Mouse (Mus musculus): ENCODE results near the gene Pogk. TPM values are rescaled to one million over a fixed set of nuclear protein-coding genes. Genes with fewer than 3 reads are reported as not detected.

Gene Pogk
- total RNA-seq, 1 experiment from 2014 or later, result 31.5 TPM

DNA sequence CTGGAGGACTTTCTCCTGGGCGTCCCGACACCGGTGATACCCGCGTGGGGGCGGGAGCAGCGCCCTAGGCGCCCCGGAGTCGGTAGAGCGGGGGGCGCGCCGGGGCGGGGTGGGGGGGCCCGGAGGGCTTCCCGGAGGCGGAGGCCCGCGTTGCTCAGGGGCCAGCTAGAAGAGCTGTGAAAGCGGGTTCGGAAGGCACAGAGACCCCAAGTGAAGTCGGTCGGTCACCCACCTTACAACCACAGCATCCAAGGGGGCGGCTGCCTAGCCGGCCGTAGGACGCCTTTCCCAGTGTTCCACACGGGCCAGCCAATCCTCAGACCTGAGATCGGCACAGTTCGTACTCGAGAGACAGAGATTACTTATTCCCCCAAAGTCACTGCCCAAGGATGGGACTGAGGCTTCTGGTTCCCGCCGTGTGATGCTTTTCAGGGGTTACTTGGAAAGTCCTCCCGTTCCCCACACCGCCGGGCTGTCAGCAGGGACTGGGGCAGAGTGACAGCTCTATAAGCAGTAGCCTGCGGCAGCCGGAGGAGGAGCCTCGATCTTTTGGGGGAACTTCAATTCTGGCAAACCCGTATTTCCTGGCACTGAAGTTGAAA is 29.9 kb downstream of the Pogk start:
- DNase-seq, result peak; percentile 72

DNA sequence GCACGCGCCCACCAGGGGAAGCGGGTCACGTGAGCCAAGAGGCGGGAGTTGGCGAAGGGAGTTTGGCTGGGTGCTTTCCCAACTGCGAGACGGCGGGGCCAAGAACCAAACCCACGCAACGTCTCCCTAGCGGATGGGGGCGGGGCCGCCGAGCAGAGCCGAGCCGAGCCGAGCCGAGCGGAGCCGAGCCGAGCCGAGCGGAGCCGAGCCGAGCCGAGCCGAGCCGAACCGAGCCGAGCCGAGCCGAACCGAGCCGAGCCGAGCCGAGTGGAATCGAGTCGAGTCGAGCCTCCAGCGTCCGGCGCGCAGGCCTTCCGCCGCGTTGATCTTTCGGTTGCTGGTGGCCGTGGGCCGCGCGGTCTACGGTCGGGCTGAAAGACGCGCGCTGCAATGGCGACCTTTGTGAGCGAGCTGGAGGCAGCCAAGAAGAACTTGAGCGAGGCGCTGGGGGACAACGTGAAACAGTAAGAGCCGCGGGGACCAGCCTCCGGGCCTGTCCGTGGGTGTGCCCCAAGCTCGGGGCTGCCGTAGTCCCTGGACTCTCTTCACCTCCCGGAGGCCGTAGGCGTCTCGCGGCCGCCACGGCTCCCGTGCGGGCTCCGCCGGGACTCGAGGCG is 30.5 kb downstream of the Pogk start, which contains the start of gene Tada1:
Tada1 (plus strand) TSS at position 85 of the 617 bp plus-strand sequence.
- DNase-seq, result peak; percentile 94

DNA sequence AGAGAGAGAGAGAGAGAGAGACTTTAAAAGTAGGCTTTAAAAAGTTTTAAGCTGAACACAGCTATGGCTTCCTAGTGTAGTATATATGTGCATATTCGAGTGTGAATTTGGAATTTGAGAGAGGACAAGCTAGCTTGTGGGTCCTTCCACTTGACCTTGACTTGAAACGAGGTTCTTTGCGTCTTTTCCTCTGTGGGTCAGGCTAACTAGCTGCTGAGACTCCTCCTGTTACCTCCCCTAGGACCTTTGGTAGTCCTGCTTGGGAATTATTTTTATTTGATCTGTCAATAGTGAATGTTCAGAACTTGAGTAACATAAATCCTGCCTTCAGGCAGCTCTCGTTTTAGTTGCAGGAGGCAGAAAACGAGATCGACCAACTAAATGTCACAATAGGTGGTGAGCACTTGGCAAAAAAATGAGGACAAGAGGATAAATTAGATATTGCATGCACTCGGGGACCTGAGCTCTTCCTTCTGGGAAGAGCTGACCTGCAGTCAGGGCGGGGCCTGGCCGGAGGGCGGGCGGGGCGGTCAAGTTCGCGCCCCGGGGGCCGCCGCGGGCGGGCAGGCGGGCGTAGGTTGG is 31.1 kb downstream of the Pogk start:
- no peak for DNase-seq

- DNase-seq, result no peak
Observed at GRCm38 (mm10) chr1:166377171-166377570, 32.5 kb downstream of the Pogk start.

DNA sequence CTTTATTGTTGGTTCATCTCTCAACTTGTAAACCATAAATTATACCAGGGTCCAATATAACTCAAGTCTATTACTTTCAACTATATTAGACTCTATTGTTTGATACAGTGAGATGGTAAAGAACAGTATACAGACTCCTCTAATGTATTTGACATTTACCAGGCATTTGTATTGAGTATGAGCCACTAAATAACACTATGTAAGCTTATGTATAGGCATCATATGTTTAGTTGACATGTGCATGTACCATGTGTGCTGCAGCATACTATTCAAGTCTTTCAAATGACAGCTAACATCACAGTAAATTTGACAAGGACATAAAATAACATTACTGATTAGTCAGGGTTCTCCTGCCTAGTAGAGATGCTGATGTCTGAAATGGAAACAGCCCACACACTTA is 46.5 kb downstream of the Pogk start:
- no peak for DNase-seq

DNA sequence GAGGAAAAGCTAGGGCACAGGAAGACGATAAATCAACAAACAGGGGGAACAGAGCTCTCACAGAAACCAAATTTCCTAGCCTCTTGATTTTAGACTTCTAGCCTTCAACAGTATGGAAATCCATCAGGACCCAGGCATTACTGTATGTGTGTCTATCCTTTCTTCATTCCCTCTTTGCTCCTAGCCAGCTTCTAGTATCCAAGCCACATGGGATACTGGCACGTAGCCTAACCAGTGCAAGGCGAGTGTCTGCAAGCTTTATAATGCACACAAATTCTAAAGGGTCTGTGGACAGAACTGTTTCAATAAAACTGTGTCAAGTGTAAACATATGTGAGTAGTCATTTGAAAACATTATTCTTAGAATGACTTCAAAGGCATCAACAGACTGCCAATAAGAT is 47.0 kb downstream of the Pogk start:
- DNase-seq, result no peak

DNA sequence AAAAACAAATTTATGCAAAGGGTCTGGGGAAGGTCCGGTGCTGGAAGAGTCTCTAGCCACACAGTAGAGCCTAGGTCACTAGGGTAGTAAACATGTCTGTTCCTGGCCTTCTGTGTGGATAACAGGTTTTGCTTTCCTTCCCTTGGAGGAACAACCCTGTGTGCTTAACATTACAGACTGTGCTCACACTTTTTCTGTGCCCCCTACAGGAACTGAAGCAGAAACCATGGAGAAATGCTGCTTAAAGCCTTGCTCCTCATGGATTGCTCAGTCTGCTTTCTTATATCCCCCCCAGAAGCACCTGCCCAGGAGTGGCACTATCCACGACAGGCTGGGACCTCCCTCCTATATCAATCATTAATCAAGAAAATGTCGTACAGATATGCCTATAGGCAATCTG is 47.8 kb downstream of the Pogk start:
- no peak for DNase-seq

DNA sequence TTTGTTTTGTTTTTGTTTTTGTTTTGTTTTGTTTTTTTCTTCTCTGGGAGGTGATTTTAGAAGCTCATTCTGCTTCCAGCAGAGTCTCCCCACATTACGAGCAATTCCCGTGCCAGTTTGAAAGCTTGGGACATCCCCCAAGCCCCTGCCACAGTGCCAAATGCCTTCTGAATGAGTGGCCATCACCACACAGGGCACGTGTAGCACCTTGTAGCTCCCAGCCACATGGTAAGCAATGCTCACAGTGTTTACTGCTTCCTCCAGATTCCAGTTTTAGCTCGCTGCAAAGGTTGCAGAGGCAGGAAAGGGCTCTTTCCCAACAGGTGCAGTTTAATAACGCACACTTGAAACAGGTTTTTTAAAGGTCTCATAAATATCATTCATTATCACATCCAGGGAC is 48.8 kb downstream of the Pogk start:
- no peak for DNase-seq

- DNase-seq, result peak; percentile 92
Observed at GRCm38 (mm10) chr1:166360157-166360855, 49.4 kb downstream of the Pogk start.

- DNase-seq, result no peak
Observed at GRCm38 (mm10) chr1:166349751-166350150, 59.9 kb downstream of the Pogk start.

- no peak for DNase-seq
Observed at GRCm38 (mm10) chr1:166349341-166349740, 60.3 kb downstream of the Pogk start.

DNA sequence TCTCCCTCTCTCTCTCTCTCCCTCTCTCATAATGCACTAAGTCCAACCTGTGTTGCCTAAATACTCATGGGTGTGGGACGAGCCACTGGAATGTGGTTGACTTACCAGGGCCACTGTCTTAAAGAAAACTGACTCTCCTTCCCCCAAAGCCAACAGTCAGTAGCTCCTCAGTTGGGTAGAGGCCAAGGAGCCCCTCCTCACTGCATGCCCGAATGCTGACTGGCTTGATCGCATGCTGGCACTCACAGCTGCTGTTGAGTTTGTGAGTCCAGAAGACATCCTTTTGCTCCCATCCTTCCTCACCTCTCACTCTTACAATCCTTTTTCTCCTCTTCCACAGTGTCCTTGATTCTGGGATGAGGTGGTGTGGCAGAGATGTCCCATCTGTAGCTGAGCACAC is 62.8 kb downstream of the Pogk start:
- no peak for DNase-seq

- DNase-seq, result no peak
Observed at GRCm38 (mm10) chr1:166345602-166346001, 64.1 kb downstream of the Pogk start.

DNA sequence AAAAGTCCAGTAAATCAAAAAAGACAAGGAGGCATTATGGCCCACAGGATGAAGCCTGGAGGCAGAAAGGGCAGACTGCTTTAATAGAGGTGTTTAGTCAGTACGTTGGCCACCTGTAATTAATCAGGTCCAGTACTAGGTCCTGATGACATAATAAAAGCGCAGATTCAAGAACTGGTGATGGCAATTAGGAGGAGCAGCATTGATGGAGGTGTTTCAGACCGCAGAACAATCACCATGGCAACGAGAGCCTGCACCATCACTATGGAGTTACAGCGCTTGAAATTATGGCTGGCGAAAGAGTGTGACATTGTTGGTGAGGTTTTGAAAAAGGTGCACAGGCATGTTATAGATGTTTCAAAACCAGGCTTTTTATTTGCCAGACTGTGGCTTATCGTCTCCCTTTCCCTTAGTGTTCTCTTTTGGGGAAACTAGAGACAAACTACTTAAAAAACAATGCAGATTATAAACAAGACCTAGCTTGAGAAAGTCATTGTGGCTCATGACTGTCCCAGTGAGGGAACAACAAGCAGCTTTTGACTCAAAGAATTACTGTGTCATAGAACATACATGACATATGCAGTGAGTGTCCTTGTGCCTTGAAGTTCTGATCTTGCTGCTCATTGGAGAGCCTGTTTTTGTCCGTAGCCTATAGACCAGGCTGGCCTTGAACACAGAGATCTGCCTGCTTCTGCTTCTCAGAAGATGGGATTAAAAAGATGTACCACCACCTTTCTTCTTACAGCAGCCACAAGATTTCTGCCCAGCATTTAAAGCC is 65.2 kb downstream of the Pogk start:
- no peak for DNase-seq

- no peak for DNase-seq
Observed at GRCm38 (mm10) chr1:166343586-166343985, 66.1 kb downstream of the Pogk start.

GRCm38 (mm10) chr1:166342539-166342938 is 67.1 kb downstream of the Pogk start:
- no peak for DNase-seq

DNA sequence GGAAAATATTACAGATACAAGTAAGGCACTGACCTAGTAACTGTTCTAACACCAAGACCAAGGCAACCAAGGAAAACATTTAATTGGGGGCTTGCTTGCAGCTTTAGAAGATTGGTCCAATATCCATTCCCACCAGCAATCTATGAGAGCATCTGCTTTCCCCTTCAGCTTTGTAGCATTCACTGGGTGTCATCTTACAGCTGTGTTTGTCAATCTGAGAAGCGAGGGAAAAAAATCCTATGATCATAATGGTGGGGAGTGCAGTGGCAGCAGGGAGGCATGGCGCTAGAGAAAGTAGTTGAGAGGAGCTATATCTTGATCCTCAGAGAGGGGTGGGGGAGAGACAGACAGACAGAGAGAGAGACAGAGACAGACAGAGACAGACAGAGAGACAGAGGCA is 67.6 kb downstream of the Pogk start:
- no peak for DNase-seq

DNA sequence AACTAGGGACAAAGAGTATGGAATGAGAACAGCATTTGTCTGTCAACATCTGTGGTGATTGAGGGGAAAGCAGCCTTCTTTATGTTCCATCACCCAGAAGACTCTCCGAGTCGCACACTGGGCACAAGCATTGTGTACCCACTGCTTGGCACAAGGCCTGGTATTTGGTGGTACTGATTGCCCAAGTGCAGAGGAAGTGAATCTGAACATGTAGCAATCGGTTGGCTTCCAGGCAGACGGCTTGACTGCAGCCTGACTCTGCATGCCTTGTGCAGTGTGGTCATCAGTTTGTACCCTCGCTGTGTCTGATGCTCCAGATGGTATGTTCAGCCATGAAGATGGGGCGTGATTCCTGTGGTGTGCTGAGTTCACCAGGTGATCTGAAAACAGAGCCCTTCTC is 70.6 kb downstream of the Pogk start:
- peak; percentile 45 for DNase-seq
